In genomic region chr3:95161041-95161551, GRCm38 (mm10) we compare ENCODE assay signal across 8 mouse cellular contexts. TPM values are rescaled to one million over a fixed set of nuclear protein-coding genes. Genes with fewer than 3 reads are reported as not detected.
DNase-seq lines count a peak whose midpoint lies in the region; ATAC-seq and TF ChIP-seq lines count a peak whose summit lies in the region.

No protein-coding gene starts in this region.

- H3K4me3 ChIP-seq in megakaryocyte, embryonic 14.5 days (replicated peaks), result peak overlapping the region; percentile 97
- H3K4me3 ChIP-seq in heart, embryonic 15.5 days, result peak overlapping the region; percentile 79
- peak overlapping the region; percentile 72 for H3K4me3 ChIP-seq in liver, embryonic 11.5 days (ENCODE audit: low read depth, low read length)
- H3K4me3 ChIP-seq in small intestine, adult 2 months (ENCODE audit: low read depth, low read length), result peak overlapping the region; percentile 80

- no peak overlapping the region for H3K27ac ChIP-seq in heart, embryonic 15.5 days
- no peak overlapping the region for H3K27ac ChIP-seq in liver, embryonic 11.5 days (ENCODE audit: low read depth, low read length)
- H3K27ac ChIP-seq in small intestine, adult 2 months (ENCODE audit: insufficient read depth, low read depth, low read length), result no peak overlapping the region

- peaks cover 42% of the 10 kb centered on the region for H3K4me1 ChIP-seq in megakaryocyte, embryonic 14.5 days
- peaks cover 49% of the 10 kb centered on the region for H3K4me1 ChIP-seq in heart, embryonic 15.5 days (replicated peaks)
- peaks cover 15% of the 10 kb centered on the region for H3K4me1 ChIP-seq in liver, embryonic 11.5 days (replicated peaks; ENCODE audit: control insufficient read depth, insufficient read depth, low read length)
- H3K4me1 ChIP-seq in small intestine, adult 2 months (ENCODE audit: control insufficient read depth, insufficient read depth, insufficient read length, low read length), result peaks cover 13% of the 10 kb centered on the region

- peak overlapping the region; percentile 98 for H3K4me2 ChIP-seq in heart, embryonic 15.5 days
- peak overlapping the region; percentile 99 for H3K4me2 ChIP-seq in liver, embryonic 11.5 days

- ATAC-seq in megakaryocyte, adult 5-6 weeks (ENCODE audit: poor library complexity, severe bottlenecking), result no peak
- no peak for ATAC-seq in heart, embryonic 15.5 days (replicated peaks; ENCODE audit: insufficient number of reproducible peaks, insufficient read depth, low FRiP score, low read depth)
- ATAC-seq in liver, embryonic 11.5 days (replicated peaks; ENCODE audit: low FRiP score), result no peak

- H3K9me3 ChIP-seq in megakaryocyte, embryonic 14.5 days, result no peaks in the 10 kb centered on the region
- no peaks in the 10 kb centered on the region for H3K9me3 ChIP-seq in heart, embryonic 15.5 days (replicated peaks)
- H3K9me3 ChIP-seq in liver, embryonic 11.5 days (ENCODE audit: control insufficient read depth, low read length), result no peaks in the 10 kb centered on the region

- peaks cover 53% of the 10 kb centered on the region for H3K27me3 ChIP-seq in megakaryocyte, embryonic 14.5 days (replicated peaks)
- 0 out of 2 replicates have a peak, but pooled peaks cover 7% of the 10 kb centered on the region for H3K27me3 ChIP-seq in heart, embryonic 15.5 days
- H3K27me3 ChIP-seq in liver, embryonic 11.5 days (replicated peaks; ENCODE audit: control insufficient read depth, insufficient read depth, low read length), result peaks cover 37% of the 10 kb centered on the region
- peaks cover 10% of the 10 kb centered on the region for H3K27me3 ChIP-seq in small intestine, adult 2 months (ENCODE audit: control insufficient read depth, insufficient read depth, low read length)

- H3K9ac ChIP-seq in heart, embryonic 15.5 days, result peak overlapping the region; percentile 74
- H3K9ac ChIP-seq in liver, embryonic 11.5 days (ENCODE audit: low read depth, low read length), result peak overlapping the region; percentile 68

- peak; percentile 76 to 78 for DNase-seq in cerebellum, postnatal 10 days
- DNase-seq in liver, embryonic 11.5 days (ENCODE audit: low spot score), result no peak
- no peak for DNase-seq in left cerebral cortex, adult 9 months (ENCODE audit: low spot score in 2 of 2)
- no peak for DNase-seq in spleen, postnatal 4 days (ENCODE audit: low spot score in 2 of 2)

- whole genome bisulfite sequencing in heart, embryonic 15.5 days, result 1% methylated on average over 30 of the region's 30 CpGs
- 3% methylated on average over 30 of the region's 30 CpGs for WGBS in liver, embryonic 11.5 days
- 8% methylated on average over 30 of the region's 30 CpGs for WGBS in small intestine, adult 2 months

- H3K36me3 ChIP-seq in megakaryocyte, embryonic 14.5 days (replicated peaks; ENCODE audit: low read length), result no peaks in the 10 kb centered on the region
- H3K36me3 ChIP-seq in heart, embryonic 15.5 days, result no peaks in the 10 kb centered on the region
- H3K36me3 ChIP-seq in liver, embryonic 11.5 days (ENCODE audit: control insufficient read depth, insufficient read depth, low read length), result no peaks in the 10 kb centered on the region
- no peaks in the 10 kb centered on the region for H3K36me3 ChIP-seq in small intestine, adult 2 months (ENCODE audit: control insufficient read depth, insufficient read depth, low read length)

- no peak for TF ChIP-seq CTCF in small intestine, adult 2 months (IDR thresholded peaks at IDR 0.05; ENCODE audit: extremely low read depth, insufficient read length, insufficient replicate concordance, low read depth, low read length)

- TF ChIP-seq POLR2A in small intestine, adult 2 months (IDR thresholded peaks at IDR 0.05; ENCODE audit: low read depth, low read length), result no peak

RNA-seq across cellular contexts. Expression of gene Sema6c, which starts 0.8 kb away (rescaled TPM):
- 1.2 and 4.0 TPM in 2 replicates for polyA plus RNA-seq in megakaryocyte, embryonic 14.5 days (2012; ENCODE audit: insufficient read depth, low replicate concordance)
- 0.04 TPM in 1 of 2 replicates, not detected in the other for total RNA-seq in megakaryocyte, adult 5-6 weeks (2015)
- not detected in 2 replicates for total RNA-seq in megakaryocyte, adult 5-6 weeks (2017)
- 2.0 and 3.5 TPM in 2 replicates for polyA plus RNA-seq in heart, embryonic 15.5 days (2015; fragmentation: Nextera tagmentation; extraction: Ambion mirVana)
- 2.5 and 2.8 TPM in 2 replicates for polyA plus RNA-seq in liver, embryonic 11.5 days (2014; fragmentation: Nextera tagmentation; extraction: Ambion mirVana)
- polyA plus RNA-seq in small intestine, adult 2 months (2012; rRNA removed), result 2.1 and 4.6 TPM in 2 replicates

RNA-seq across cellular contexts. Expression of gene Tnfaip8l2, which starts 18.9 kb away (rescaled TPM):
- 34.2 TPM in 1 of 2 replicates, not detected in the other for polyA plus RNA-seq in megakaryocyte, embryonic 14.5 days (2012; ENCODE audit: insufficient read depth, low replicate concordance)
- 77.5 and 85.2 TPM in 2 replicates for total RNA-seq in megakaryocyte, adult 5-6 weeks (2015)
- total RNA-seq in megakaryocyte, adult 5-6 weeks (2017), result 103 and 115 TPM in 2 replicates
- polyA plus RNA-seq in heart, embryonic 15.5 days (2015; fragmentation: Nextera tagmentation; extraction: Ambion mirVana), result 2.5 and 4.8 TPM in 2 replicates
- 4.8 and 5.4 TPM in 2 replicates for polyA plus RNA-seq in liver, embryonic 11.5 days (2014; fragmentation: Nextera tagmentation; extraction: Ambion mirVana)
- 8.6 and 52.3 TPM in 2 replicates for polyA plus RNA-seq in small intestine, adult 2 months (2012; rRNA removed)

RNA-seq across cellular contexts. Expression of gene Lysmd1, which starts 27.2 kb away (rescaled TPM):
- 3.8 and 5.1 TPM in 2 replicates for polyA plus RNA-seq in megakaryocyte, embryonic 14.5 days (2012; ENCODE audit: insufficient read depth, low replicate concordance)
- 3.3 and 3.8 TPM in 2 replicates for total RNA-seq in megakaryocyte, adult 5-6 weeks (2015)
- 4.4 and 5.0 TPM in 2 replicates for total RNA-seq in megakaryocyte, adult 5-6 weeks (2017)
- polyA plus RNA-seq in heart, embryonic 15.5 days (2015; fragmentation: Nextera tagmentation; extraction: Ambion mirVana), result 9.4 and 10.4 TPM in 2 replicates
- 8.9 and 9.1 TPM in 2 replicates for polyA plus RNA-seq in liver, embryonic 11.5 days (2014; fragmentation: Nextera tagmentation; extraction: Ambion mirVana)
- polyA plus RNA-seq in small intestine, adult 2 months (2012; rRNA removed), result 1.8 and 5.0 TPM in 2 replicates

RNA-seq across cellular contexts. Expression of gene Scnm1, which starts 27.3 kb away (rescaled TPM):
- polyA plus RNA-seq in megakaryocyte, embryonic 14.5 days (2012; ENCODE audit: insufficient read depth, low replicate concordance), result 5.8 and 7.2 TPM in 2 replicates
- total RNA-seq in megakaryocyte, adult 5-6 weeks (2015), result 51.3 and 61.3 TPM in 2 replicates
- 68.0 and 72.8 TPM in 2 replicates for total RNA-seq in megakaryocyte, adult 5-6 weeks (2017)
- 51.0 and 54.2 TPM in 2 replicates for polyA plus RNA-seq in heart, embryonic 15.5 days (2015; fragmentation: Nextera tagmentation; extraction: Ambion mirVana)
- 53.1 and 58.5 TPM in 2 replicates for polyA plus RNA-seq in liver, embryonic 11.5 days (2014; fragmentation: Nextera tagmentation; extraction: Ambion mirVana)
- polyA plus RNA-seq in small intestine, adult 2 months (2012; rRNA removed), result 15.3 and 34.3 TPM in 2 replicates

RNA-seq across cellular contexts. Expression of gene Tmod4, which starts 36.8 kb away (rescaled TPM):
- not detected in 2 replicates for polyA plus RNA-seq in megakaryocyte, embryonic 14.5 days (2012; ENCODE audit: insufficient read depth, low replicate concordance)
- 1.1 and 4.4 TPM in 2 replicates for total RNA-seq in megakaryocyte, adult 5-6 weeks (2015)
- total RNA-seq in megakaryocyte, adult 5-6 weeks (2017), result not detected in 2 replicates
- 1.4 and 2.1 TPM in 2 replicates for polyA plus RNA-seq in heart, embryonic 15.5 days (2015; fragmentation: Nextera tagmentation; extraction: Ambion mirVana)
- polyA plus RNA-seq in liver, embryonic 11.5 days (2014; fragmentation: Nextera tagmentation; extraction: Ambion mirVana), result 1.1 TPM in 2 replicates
- polyA plus RNA-seq in small intestine, adult 2 months (2012; rRNA removed), result 0.62 and 0.84 TPM in 2 replicates

Comparison
In these comparisons a context has a peak if more than half of its experiments do, and no peak if none do; other contexts are left out.
1. DNase-seq: peak in cerebellum, postnatal 10 days (2 of 2); none in liver, embryonic 11.5 days (single experiment), left cerebral cortex, adult 9 months (0 of 2) and spleen, postnatal 4 days (0 of 2).
2. Peak in every context shown above with its lines, with median percentiles within 50 percentile points of each other: H3K4me3 ChIP-seq.